Mouse (Mus musculus) frontal cortex, adult (tissue): ENCODE results near the gene Hist1h2ak.
"Not testable (repeated sequence)": the region's sequence is repeated elsewhere in the genome, so short reads cannot be mapped to it uniquely, and the experiment has no call there.

Source experiments
- ATAC-seq: cut with Nextera tagmentation; 2 replicates; pipeline ENCODE4 v1.9.2; 2017; ENCODE audit warnings: mild to moderate bottlenecking, moderate library complexity, mixed read lengths; ENCODE audit not compliant: low TSS enrichment

Hist1h2ak gene

GRCm38 (mm10) chr13:21753524-21754285, at the start of gene Hist1h2ak, which contains the start of gene Hist1h2bn:
TSS of gene Hist1h2ak (minus strand) at chr13:21753827.
TSS of gene Hist1h2bn (plus strand) at chr13:21754123.
- peak; percentile 98 for ATAC-seq

- ATAC-seq: peak; percentile 85
Measured at GRCm38 (mm10) chr13:21803058-21803457, 49.4 kb upstream of the Hist1h2ak start.

- not testable (repeated sequence) for ATAC-seq
Measured at GRCm38 (mm10) chr13:21797163-21797562, 43.5 kb upstream of the Hist1h2ak start.

- no peak for ATAC-seq
Measured at GRCm38 (mm10) chr13:21795584-21795983, 42.0 kb upstream of the Hist1h2ak start.

GRCm38 (mm10) chr13:21790601-21791283, 37.1 kb upstream of the Hist1h2ak start:
- ATAC-seq: no peak

- no peak for ATAC-seq
Measured at GRCm38 (mm10) chr13:21789925-21790324, 36.3 kb upstream of the Hist1h2ak start.

GRCm38 (mm10) chr13:21787760-21788593, 34.4 kb upstream of the Hist1h2ak start:
- no peak for ATAC-seq

GRCm38 (mm10) chr13:21786899-21787629, 33.4 kb upstream of the Hist1h2ak start, which contains the start of the genes Hist1h2an and Hist1h2bp:
TSS of gene Hist1h2an (minus strand) at chr13:21787218.
TSS of gene Hist1h2bp (plus strand) at chr13:21787461.
- peak; percentile 97 for ATAC-seq

GRCm38 (mm10) chr13:21786189-21786898, 32.7 kb upstream of the Hist1h2ak start:
- no peak for ATAC-seq

GRCm38 (mm10) chr13:21784311-21784710, 30.7 kb upstream of the Hist1h2ak start:
- ATAC-seq: no peak

- ATAC-seq: no peak
Measured at GRCm38 (mm10) chr13:21783734-21784161, 30.1 kb upstream of the Hist1h2ak start.

GRCm38 (mm10) chr13:21783255-21783617, 29.6 kb upstream of the Hist1h2ak start, which contains the start of gene Hist1h3i:
TSS of gene Hist1h3i (minus strand) at chr13:21783370.
- ATAC-seq: peak; percentile 75

GRCm38 (mm10) chr13:21782361-21783254, 29.0 kb upstream of the Hist1h2ak start:
- ATAC-seq: not testable (repeated sequence)

GRCm38 (mm10) chr13:21781639-21782038, 28.0 kb upstream of the Hist1h2ak start:
- ATAC-seq: no peak

- no peak for ATAC-seq
Measured at GRCm38 (mm10) chr13:21781021-21781555, 27.5 kb upstream of the Hist1h2ak start.

GRCm38 (mm10) chr13:21779767-21780731, 26.4 kb upstream of the Hist1h2ak start, which contains the start of gene Hist1h1b:
TSS of gene Hist1h1b (minus strand) at chr13:21780625.
- ATAC-seq: peak; percentile 66

GRCm38 (mm10) chr13:21778814-21779766, 25.5 kb upstream of the Hist1h2ak start:
- peak; percentile 92 for ATAC-seq
